Mouse (Mus musculus) cerebellum, adult 2 months (tissue): ENCODE measurements around the gene Lin54. TPM values are rescaled to one million over a fixed set of nuclear protein-coding genes. Genes with fewer than 3 reads are reported as not detected.
A peak's percentile ranks its signal among the peaks of the same experiment; 100 is the strongest.
"Not testable (repeated sequence)": the region's sequence is repeated elsewhere in the genome, so short reads cannot be mapped to it uniquely, and the experiment has no call there.

ENCODE experiments used
- DNase-seq, 2 experiments: peaks; one replicate each; pipeline ENCODE4 v3.0.0; 2021
- H3K27ac ChIP-seq: fragments of 200-500 bp; 2 replicates; pipeline ENCODE4 v1.5.1; 2012; ENCODE audit warnings: low read length, control low read depth, inconsistent platforms; ENCODE audit not compliant: insufficient read depth
- H3K27me3 ChIP-seq: fragments of 200-500 bp; 2 replicates; pipeline ENCODE4 v1.6.1; 2012; ENCODE audit warnings: inconsistent platforms, mild to moderate bottlenecking, low read length, moderate library complexity; ENCODE audit not compliant: control insufficient read depth, insufficient read depth
- H3K4me1 ChIP-seq: fragments of 200-500 bp; 2 replicates; pipeline ENCODE4 v1.6.1; 2011; ENCODE audit warnings: low read length; ENCODE audit not compliant: control insufficient read depth, insufficient read depth
- H3K4me3 ChIP-seq: fragments of 200-500 bp; replicated peaks from 2 replicates; pipeline ENCODE3; 2011; ENCODE audit warnings: mild to moderate bottlenecking, low read depth, low read length, control low read depth; ENCODE audit not compliant: insufficient read depth
- CTCF ChIP-seq: fragments of 200-500 bp; IDR thresholded peaks from 2 replicates; pipeline ENCODE4 v1.5.1; 2011; ENCODE audit warnings: low read depth, mild to moderate bottlenecking, control low read depth, low read length, moderate library complexity, borderline replicate concordance; ENCODE audit not compliant: insufficient read depth
- POLR2A ChIP-seq: fragments of 200-500 bp; IDR thresholded peaks from 2 replicates; pipeline ENCODE4 v1.6.1; 2011; ENCODE audit warnings: low read length, control low read depth, borderline replicate concordance; ENCODE audit not compliant: insufficient read depth
- WGBS: fragments of 180-500 bp; shearing (Covaris S2); methylation state at CpG from one replicate; pipeline ENCODE4 v1.1.7; 2018; 5-methylcytosine and 5-hydroxymethylcytosine counted together
- polyA plus RNA-seq: library from polyadenylated mRNA; depleted of rRNA; stranded (reverse); fragments of >200 nt; gene quantifications from 2 replicates; pipeline ENCODE4 v1.2.3, GENCODE M21; 2012

Lin54 gene
- polyA plus RNA-seq, 1 experiment, result 6.1 TPM

DNA sequence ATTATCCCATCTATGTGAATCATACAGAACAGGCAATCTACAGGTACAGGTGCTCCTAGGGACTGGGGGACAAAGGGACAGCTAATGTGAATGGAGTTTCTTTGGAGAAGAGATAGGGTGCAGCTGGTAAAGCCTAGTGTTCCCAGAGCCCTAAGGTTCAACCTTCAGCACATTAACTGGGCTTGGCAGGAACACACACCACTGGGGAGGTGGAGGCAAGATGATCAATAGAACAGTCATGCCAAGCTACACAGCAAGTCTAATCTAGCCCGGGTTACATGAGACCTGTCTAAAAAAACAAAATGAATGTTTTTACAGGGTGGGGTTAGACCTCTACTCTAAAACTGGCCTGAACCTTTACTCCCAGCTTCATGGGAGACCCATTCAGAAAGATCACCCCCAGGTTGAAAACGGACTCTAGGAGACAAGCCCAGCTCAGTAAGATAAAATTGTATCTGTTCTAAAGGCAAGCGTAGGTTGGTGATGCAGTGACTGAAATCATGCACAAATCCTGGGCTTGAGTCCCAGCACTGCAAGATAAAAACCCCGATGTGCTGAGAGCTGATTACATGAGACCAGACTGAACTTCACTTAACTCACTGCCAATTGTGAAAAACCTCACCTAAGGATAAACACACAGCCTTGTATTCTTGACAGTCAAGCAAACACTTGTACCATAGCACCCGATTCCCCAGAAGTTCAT lies 72.3 kb downstream of the Lin54 start:
- H3K4me1 ChIP-seq, result peaks cover 8% of the 10 kb centered on the region
- DNase-seq, result no peak
- H3K27ac ChIP-seq, result no peak overlapping the region

GRCm38 (mm10) chr5:100427276-100427675 lies 73.2 kb downstream of the Lin54 start:
- Histone ChIP-seq H3K27me3 (no peaks in the 10 kb centered on the region), H3K4me3 (peak overlapping the region; percentile 4), H3K27ac (no peak overlapping the region), H3K4me1 (peaks cover 8% of the 10 kb centered on the region)
- DNase-seq, result no peak
- no peak for TF ChIP-seq CTCF
- no peak for TF ChIP-seq POLR2A
- WGBS, result 20% methylated on average over 9 of the region's 9 CpGs

More for the DNA sequence above, 72.3 kb downstream of the Lin54 start:
- WGBS, result 1% methylated on average over 5 of the region's 5 CpGs
- TF ChIP-seq POLR2A (no peak), CTCF (no peak)
- Histone ChIP-seq H3K27me3 (no peaks in the 10 kb centered on the region), H3K4me3 (peak overlapping the region; percentile 26)

DNA sequence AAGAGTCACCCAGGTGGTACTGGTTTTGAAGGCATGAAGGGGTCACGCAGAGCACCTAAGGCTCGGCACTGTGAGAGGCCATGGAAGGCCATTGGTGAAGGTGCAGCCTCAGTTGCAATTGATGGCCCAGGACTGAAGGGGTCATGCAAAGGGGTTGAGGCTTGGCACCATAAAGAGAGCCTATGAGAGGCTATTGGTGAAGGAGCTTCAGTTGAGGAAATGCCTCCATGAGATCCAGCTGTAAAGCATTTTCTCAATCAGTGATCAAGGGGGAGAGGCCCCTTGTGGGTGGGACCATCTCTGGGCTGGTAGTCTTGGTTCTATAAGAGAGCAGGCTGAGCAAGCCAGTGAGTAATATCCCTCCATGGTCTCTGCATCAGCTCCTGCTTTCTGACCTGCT lies 74.6 kb downstream of the Lin54 start:
- H3K27me3 ChIP-seq, H3K4me3 ChIP-seq, H3K4me1 ChIP-seq, DNase-seq, H3K27ac ChIP-seq: not testable (repeated sequence)
- 82% methylated on average over 2 of the region's 2 CpGs for WGBS

- no peak overlapping the region for H3K27ac ChIP-seq
- no peak for DNase-seq
- TF ChIP-seq CTCF (no peak), POLR2A (no peak)
- WGBS, result 34% methylated on average over 3 of the region's 3 CpGs
- no peaks in the 10 kb centered on the region for H3K27me3 ChIP-seq
- H3K4me1 ChIP-seq, result peaks cover 8% of the 10 kb centered on the region
- no peak overlapping the region for H3K4me3 ChIP-seq
Measured at GRCm38 (mm10) chr5:100424252-100424651, 76.2 kb downstream of the Lin54 start.

- no peak for DNase-seq
- H3K27ac ChIP-seq, result no peak overlapping the region
- 29% methylated on average over 7 of the region's 7 CpGs for WGBS
- peaks cover 8% of the 10 kb centered on the region for H3K4me1 ChIP-seq
- TF ChIP-seq POLR2A (no peak), CTCF (no peak)
- no peak overlapping the region for H3K4me3 ChIP-seq
- H3K27me3 ChIP-seq, result no peaks in the 10 kb centered on the region
Measured at GRCm38 (mm10) chr5:100423626-100424025, 76.8 kb downstream of the Lin54 start.

DNA sequence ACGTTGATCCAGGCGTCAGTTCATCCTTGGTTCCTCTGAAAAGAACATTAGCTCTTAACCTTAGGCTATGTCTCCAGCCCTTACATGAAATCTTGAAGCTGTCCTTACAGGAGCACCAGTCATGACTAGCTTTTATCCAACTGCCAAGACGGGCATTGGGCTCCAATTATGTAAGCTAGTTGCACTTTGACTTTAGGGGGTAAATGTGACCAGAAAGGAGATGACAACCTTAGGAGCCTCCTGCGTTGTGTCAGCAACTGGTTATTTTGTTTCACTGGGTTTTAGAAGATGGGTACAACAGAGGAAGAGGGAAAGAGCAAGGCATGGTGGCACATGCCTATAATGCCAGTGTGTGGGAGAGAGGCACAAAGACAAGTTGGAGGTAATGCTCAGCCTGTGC lies 81.6 kb downstream of the Lin54 start:
- Histone ChIP-seq H3K27me3 (no peaks in the 10 kb centered on the region), H3K4me3 (no peak overlapping the region), H3K4me1 (no peaks in the 10 kb centered on the region; the same call in 1 of the 2 replicates), H3K27ac (no peak overlapping the region)
- 65% methylated on average over 4 of the region's 4 CpGs for WGBS
- TF ChIP-seq POLR2A (no peak), CTCF (no peak)
- no peak for DNase-seq

- no peak for DNase-seq
- H3K4me1 ChIP-seq, result no peaks in the 10 kb centered on the region
- no peak overlapping the region for H3K27ac ChIP-seq
- H3K27me3 ChIP-seq, result no peaks in the 10 kb centered on the region
- no peak overlapping the region for H3K4me3 ChIP-seq
- TF ChIP-seq POLR2A, result no peak
- no peak for TF ChIP-seq CTCF
- WGBS, result 64% methylated on average over 2 of the region's 2 CpGs
Measured at GRCm38 (mm10) chr5:100418077-100418476, 82.4 kb downstream of the Lin54 start.

GRCm38 (mm10) chr5:100415761-100416590 lies 84.5 kb downstream of the Lin54 start, which contains the start of gene Sec31a:
Gene Sec31a, minus strand, starts transcription at chr5:100416234.
- WGBS, result under 1% methylated on average over 72 of the region's 82 CpGs
- peak within 1 kb of the TSS; percentile 95 for H3K4me3 ChIP-seq
- TF ChIP-seq CTCF, result no peak
- TF ChIP-seq POLR2A, result peak; percentile 77
- DNase-seq, result peak; percentile 97 to 98
- peaks cover 4% of the 10 kb centered on the region; the same call in 1 of the 2 replicates for H3K4me1 ChIP-seq
- H3K27me3 ChIP-seq, result no peaks in the 10 kb centered on the region
- peak within 1 kb of the TSS; percentile 22 for H3K27ac ChIP-seq
